Mouse (Mus musculus) ES-E14 (cell line): ENCODE data around the gene Tm4sf20.

Experiments used
- CHD2 ChIP-seq: IDR thresholded peaks from 2 replicates; pipeline ENCODE4 v1.6.1; 2014; ENCODE audit warnings: mild to moderate bottlenecking, low read depth, low read length, inconsistent platforms
- HCFC1 ChIP-seq: IDR thresholded peaks from 2 replicates; pipeline ENCODE4 v1.6.1; 2012; ENCODE audit warnings: low read length, inconsistent platforms, borderline replicate concordance; ENCODE audit not compliant: insufficient read depth
- ZC3H11A ChIP-seq: IDR thresholded peaks from 2 replicates; pipeline ENCODE4 v1.6.1; 2012; ENCODE audit warnings: low read depth, mild to moderate bottlenecking, inconsistent platforms, low read length, borderline replicate concordance
- ZNF384 ChIP-seq: IDR thresholded peaks from 2 replicates; pipeline ENCODE4 v1.6.1; 2012; ENCODE audit warnings: low read depth, low read length, inconsistent platforms

DNA sequence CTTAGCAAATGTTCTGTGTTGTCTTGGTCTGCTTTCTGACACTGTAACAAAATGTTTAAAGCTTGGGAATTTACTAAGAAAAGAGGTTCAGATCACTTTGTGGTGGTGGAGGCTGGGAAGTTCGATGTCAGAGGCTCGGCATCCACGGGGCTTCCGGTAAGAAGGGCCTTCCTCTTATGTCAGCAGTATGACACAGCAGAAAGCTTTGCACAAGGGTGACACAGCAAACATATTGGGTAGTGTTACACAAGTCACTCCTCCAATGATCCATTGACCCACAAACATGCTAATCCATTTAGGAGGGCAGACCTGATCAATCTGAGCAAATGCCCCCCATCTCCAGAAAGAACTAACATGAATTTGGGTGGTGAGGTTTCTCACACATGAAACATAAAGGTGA lies 28.8 kb upstream of the Tm4sf20 start:
- TF ChIP-seq HCFC1 (no peak), ZNF384 (no peak), ZC3H11A (no peak), CHD2 (no peak)
